Mouse (Mus musculus): ENCODE results near the gene Krtap1-5. TPM values are rescaled to one million over a fixed set of nuclear protein-coding genes. Genes with fewer than 3 reads are reported as not detected.
"Not testable (repeated sequence)": the region's sequence is repeated elsewhere in the genome, so short reads cannot be mapped to it uniquely, and the experiment has no call there.

The Krtap1-5 gene
- not detected in 2 replicates for total RNA-seq (2015; ENCODE audit: low replicate concordance)
- total RNA-seq (2017; ENCODE audit: low replicate concordance): not detected in 2 replicates

DNA sequence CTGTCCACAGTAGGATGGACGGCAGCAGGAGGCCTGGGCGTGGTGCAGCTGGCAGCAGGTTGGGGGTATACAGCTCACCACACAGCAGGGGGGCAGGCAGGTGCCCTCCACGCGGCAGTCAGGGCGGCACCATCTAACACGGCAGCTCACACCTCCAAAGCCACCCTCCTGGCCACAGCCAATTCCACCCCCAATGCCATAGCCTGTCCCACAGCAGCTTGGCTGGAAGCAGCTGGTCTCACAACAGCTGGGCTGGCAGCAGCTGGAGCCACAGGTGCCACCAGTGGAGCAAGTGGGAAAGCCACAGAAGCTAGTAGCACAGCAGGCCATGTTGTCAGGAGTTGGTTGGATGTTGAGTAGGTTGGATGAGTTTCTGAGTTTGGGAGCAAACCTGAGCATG lies at the start of gene Krtap1-5:
TSS of gene Krtap1-5 (minus strand) at position 381 of the 400 bp plus-strand sequence.
- no peak for ATAC-seq (replicated peaks; ENCODE audit: low FRiP score, poor library complexity, severe bottlenecking)

GRCm38 (mm10) chr11:99628138-99628537 lies 47.3 kb upstream of the Krtap1-5 start, which contains the start of gene Krtap4-1:
TSS of gene Krtap4-1 (minus strand) at chr11:99628238.
- no peak for ATAC-seq (replicated peaks; ENCODE audit: low FRiP score, poor library complexity, severe bottlenecking)

DNA sequence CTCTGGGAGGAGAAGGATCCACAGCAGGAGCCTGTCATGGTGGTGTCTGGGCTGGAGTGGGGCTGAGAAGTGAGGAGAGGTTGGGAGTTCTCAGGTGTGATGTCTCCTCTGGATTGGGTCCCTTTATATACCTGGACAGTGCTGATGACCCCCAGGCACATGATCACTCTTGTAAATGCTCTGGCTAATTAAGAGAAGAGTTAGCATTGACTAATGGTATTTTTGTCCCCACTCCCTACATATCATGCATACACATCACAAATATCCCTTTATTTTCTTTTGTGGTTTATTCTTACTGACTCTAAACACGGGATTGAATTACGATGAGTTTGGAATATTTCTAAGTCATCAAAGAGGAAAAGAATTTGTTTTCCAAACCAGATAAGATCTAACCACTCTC lies 39.5 kb upstream of the Krtap1-5 start, which contains the start of gene Gm11562:
TSS of gene Gm11562 (minus strand) at position 101 of the 400 bp plus-strand sequence.
- ATAC-seq (replicated peaks; ENCODE audit: low FRiP score, poor library complexity, severe bottlenecking): no peak

DNA sequence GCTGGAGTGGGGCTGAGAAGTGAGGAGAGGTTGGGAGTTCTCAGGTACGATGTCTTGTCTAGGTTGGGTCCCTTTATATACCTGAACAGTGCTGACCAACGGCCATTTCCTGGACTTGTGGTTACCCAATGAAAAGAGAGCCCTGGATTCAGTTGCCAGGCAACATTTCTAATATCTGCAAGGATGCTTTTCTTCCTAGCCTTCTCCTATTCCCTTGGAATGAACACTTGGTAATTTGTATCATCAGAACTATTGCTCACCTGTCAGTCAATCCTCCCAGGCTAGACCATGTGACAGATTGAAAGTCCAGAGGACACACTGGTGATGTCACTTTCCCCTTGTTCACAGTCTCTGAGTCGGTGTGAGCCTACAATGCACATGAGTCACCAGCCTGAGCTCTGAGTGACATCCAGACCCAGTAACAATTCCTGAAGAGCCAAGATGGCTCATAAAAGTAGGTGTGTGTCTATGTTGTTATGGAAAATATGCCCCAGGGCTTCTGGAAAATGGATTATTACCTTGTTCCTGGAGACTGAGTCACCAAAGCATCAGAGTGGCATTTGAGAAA lies 34.1 kb upstream of the Krtap1-5 start, which contains the start of gene Krtap2-4:
TSS of gene Krtap2-4 (minus strand) at position 51 of the 568 bp plus-strand sequence.
- no peak for ATAC-seq (replicated peaks; ENCODE audit: low FRiP score, poor library complexity, severe bottlenecking)

DNA sequence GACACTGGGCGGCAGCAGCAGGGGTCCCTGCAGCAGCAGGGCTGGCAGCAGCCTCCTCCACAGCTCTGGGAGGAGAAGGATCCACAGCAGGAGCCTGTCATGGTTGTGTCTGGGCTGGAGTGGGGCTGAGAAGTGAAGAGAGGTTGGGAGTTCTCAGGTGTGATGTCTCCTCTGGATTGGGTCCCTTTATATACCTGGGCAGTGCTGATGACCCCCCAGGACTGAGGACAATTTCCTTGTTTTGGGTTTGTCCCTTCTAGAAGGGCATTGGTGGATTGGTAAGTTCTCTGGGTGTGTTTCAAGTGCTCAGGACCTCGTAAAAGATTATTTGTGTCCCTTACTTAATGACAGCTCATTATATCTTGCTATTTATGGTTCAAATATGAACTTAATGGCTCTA lies 29.3 kb upstream of the Krtap1-5 start, which contains the start of gene Gm11937:
TSS of gene Gm11937 (minus strand) at position 101 of the 400 bp plus-strand sequence.
- ATAC-seq (replicated peaks; ENCODE audit: low FRiP score, poor library complexity, severe bottlenecking): not testable (repeated sequence)

- no peak for ATAC-seq (replicated peaks; ENCODE audit: low FRiP score, poor library complexity, severe bottlenecking)
Measured at GRCm38 (mm10) chr11:99609126-99609525, 28.3 kb upstream of the Krtap1-5 start.

GRCm38 (mm10) chr11:99603208-99603607 lies 22.4 kb upstream of the Krtap1-5 start, which contains the start of gene Gm11938:
TSS of gene Gm11938 (minus strand) at chr11:99603308.
- not testable (repeated sequence) for ATAC-seq (replicated peaks; ENCODE audit: low FRiP score, poor library complexity, severe bottlenecking)

DNA sequence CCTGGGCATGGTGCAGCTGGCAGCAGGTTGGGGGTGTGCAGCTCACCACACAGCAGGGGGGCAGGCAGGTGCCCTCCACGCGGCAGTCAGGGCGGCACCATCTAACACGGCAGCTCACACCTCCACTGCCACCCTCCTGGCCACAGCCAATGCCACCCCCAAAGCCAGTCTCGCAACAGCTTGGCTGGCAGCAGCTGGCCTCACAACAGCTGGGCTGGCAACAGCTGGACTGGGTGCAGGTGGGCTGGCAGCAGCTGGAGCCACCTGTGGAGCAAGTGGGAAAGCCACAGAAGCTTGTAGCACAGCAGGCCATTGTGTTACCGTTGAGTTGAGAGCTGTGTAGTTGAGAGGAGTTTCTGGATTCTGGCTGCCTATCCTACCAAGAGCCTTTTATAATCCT lies 16.9 kb upstream of the Krtap1-5 start, which contains the start of gene Krtap9-3:
TSS of gene Krtap9-3 (minus strand) at position 364 of the 400 bp plus-strand sequence.
- ATAC-seq (replicated peaks; ENCODE audit: low FRiP score, poor library complexity, severe bottlenecking): not testable (repeated sequence)

- no peak for ATAC-seq (replicated peaks; ENCODE audit: low FRiP score, poor library complexity, severe bottlenecking)
Measured at GRCm38 (mm10) chr11:99590981-99591380, 10.2 kb upstream of the Krtap1-5 start, which contains the start of gene Krtap1-3. TSS of gene Krtap1-3 (minus strand) at chr11:99591339.

DNA sequence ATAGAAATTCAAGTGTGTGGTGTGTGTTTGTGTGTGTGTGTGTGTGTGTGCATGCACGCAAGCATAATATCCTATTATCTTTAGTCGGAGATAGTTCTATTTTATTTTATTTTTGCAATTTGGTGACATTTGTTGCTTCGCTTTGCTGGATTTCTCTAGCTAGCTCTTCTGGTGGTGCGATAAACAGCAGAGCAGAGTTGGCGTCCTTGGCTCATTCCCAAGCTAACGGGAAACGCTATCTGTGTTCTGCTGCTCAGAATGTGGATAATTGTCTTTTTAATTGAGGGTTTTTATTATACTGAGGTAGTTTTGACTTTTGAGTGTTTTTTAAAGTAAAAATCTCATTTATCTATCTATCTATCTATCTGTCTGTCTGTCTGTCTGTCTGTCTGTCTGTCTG lies 4.3 kb upstream of the Krtap1-5 start:
- ATAC-seq (replicated peaks; ENCODE audit: low FRiP score, poor library complexity, severe bottlenecking): no peak

GRCm38 (mm10) chr11:99583245-99583704 lies 2.5 kb upstream of the Krtap1-5 start, which contains the start of gene Krtap1-4:
TSS of gene Krtap1-4 (minus strand) at chr11:99583654.
- no peak for ATAC-seq (replicated peaks; ENCODE audit: low FRiP score, poor library complexity, severe bottlenecking)

- ATAC-seq (replicated peaks; ENCODE audit: low FRiP score, poor library complexity, severe bottlenecking): no peak
Measured at GRCm38 (mm10) chr11:99581564-99581963, 748 bp upstream of the Krtap1-5 start.

DNA sequence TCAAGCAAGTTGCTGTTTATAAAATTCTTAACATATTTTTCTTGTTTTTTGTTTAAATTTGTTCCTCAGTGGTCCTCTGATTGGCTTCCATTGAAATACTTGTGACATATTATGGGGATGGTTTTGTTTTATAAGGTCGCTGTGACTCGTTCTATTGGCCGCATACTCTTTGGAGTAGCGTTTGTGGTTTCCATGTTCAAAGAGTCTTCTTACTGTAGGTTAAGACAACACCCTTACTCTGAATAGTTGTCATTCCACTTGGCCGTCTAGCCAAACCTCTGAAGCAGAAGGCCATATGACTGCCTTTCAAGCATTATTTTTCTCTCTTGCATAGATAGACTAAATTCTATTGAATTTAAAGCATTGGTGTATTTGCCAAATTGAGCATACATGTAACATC lies 235 bp upstream of the Krtap1-5 start:
- ATAC-seq (replicated peaks; ENCODE audit: low FRiP score, poor library complexity, severe bottlenecking): no peak

GRCm38 (mm10) chr11:99574106-99574505 lies 6.7 kb downstream of the Krtap1-5 start:
- ATAC-seq (replicated peaks; ENCODE audit: low FRiP score, poor library complexity, severe bottlenecking): peak; percentile 70

DNA sequence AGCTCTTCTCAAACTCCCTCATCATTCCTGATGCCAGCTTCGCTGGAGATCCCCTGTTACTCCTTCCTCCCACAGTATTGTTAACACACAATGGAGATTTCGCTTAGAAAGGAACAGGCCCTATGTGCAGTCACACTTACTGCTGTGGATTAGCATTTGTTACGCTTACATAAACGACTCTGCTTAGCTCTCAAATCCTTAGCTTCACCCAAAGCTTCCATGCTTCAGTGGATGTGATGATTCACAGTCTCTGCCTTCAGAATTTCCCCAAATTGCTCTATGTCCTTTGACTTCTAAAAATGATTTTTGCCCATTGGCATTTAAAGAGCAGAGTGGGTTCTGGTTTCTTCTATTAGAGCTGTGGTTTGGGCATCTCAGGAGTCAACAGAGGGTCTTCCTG lies 7.7 kb downstream of the Krtap1-5 start:
- no peak for ATAC-seq (replicated peaks; ENCODE audit: low FRiP score, poor library complexity, severe bottlenecking)

DNA sequence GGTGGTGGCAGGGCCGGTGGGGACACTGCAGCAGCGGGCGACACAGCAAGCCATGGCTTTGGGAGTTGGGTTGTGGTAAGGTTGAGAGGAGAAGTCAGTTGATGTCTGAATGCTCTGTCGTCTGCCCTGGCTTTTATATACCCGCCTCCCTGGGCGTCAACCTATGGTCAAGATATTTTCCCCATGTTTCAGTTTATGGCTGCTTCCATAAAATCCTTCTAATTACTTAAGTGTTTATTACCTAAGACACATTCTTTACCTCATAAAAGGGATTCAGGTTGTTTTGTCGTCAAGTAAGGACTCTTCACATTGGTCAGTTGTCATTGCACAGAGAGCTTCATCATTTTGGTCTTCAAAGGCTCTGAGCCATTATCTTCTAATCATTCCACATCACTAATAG lies 14.3 kb downstream of the Krtap1-5 start, which contains the start of gene Krtap3-1:
TSS of gene Krtap3-1 (minus strand) at position 101 of the 400 bp plus-strand sequence.
- ATAC-seq (replicated peaks; ENCODE audit: low FRiP score, poor library complexity, severe bottlenecking): no peak

GRCm38 (mm10) chr11:99562580-99562979 lies 18.2 kb downstream of the Krtap1-5 start:
- no peak for ATAC-seq (replicated peaks; ENCODE audit: low FRiP score, poor library complexity, severe bottlenecking)

DNA sequence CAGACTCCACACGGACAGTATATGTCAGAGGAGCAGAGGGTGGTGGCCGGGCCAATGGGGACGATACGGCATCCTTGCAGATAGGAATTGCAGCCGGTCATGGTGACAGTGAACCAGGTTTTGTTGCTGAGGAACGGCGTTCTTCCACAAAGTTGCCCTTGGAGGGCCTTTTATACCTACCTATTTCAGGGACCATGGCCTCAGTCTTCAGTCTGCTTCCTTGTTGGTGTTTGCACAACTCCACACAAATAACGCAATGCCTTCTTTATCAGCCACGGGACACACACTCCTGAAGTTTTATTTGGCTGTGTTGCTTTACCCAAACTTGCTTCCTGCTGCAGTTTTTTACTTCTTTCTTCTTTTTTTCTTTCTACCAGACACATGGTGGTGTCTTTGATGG lies 21.4 kb downstream of the Krtap1-5 start, which contains the start of gene Gm11939:
TSS of gene Gm11939 (minus strand) at position 101 of the 400 bp plus-strand sequence.
- ATAC-seq (replicated peaks; ENCODE audit: low FRiP score, poor library complexity, severe bottlenecking): no peak

DNA sequence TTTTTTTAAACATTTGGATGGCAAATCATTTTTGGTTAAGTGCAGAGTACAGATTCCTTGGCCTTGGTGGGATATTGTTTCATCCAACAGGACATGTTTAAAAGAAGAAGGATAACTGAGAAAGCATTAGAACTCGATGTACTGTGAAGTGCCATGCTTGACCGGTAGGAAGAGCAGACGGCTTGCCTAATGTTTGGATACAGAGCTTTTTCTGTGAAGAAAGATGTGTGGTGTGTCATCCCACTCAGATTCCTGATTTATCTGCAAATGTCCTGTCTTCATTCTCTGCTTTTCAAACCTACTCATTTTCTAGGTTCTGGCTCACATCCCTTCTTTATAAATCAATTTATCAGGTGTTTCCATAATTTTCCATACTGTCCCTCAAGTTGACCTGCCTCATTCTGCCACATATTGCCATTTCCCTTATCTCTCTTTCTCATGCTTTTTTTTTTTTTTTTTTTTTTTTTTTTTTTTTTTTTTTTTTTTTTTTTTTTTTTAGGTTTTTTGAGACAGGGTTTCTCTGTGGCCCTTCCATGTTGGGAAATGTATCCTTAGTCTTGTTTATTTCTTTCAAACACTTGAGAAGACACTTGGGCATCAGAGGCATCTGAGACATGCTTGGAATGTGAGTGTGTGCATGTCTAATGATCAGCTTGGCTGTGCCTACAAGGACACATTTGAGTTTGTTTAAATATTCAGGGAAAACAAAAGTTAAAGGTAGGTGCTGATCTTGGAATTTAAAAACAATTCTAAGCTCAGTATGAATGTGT lies 22.7 kb downstream of the Krtap1-5 start:
- ATAC-seq (replicated peaks; ENCODE audit: low FRiP score, poor library complexity, severe bottlenecking): no peak

DNA sequence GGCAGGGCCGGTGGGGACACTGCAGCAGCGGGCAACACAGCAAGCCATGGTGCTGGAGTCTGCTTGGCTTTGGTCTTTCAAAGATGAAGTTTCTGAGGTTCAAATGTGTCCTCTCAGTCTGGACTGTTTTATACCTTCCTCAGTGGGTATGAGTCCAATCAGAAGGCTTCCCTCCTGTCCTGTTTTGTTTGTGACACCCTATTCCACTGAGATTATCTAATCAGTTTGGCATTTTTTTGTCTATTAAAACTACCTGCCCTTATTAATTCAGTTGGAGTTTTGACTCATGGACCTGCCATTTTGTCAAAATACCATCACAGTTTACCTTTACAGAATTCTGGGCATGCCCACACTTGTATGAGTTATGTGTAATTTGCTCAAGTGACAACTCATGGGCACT lies 24.1 kb downstream of the Krtap1-5 start, which contains the start of gene Krtap3-2:
TSS of gene Krtap3-2 (minus strand) at position 101 of the 400 bp plus-strand sequence.
- ATAC-seq (replicated peaks; ENCODE audit: low FRiP score, poor library complexity, severe bottlenecking): no peak

Data from erythroblast, adult 5-6 weeks (primary cell).